ENCODE assay signal across 15 mouse cellular contexts in genomic region chr7:4629586-4629985, GRCm38 (mm10). TPM values are rescaled to one million over a fixed set of nuclear protein-coding genes. Genes with fewer than 3 reads are reported as not detected.
A peak's percentile ranks its signal among the peaks of the same experiment; 100 is the strongest.
DNase-seq lines count a peak whose midpoint lies in the region; ATAC-seq and TF ChIP-seq lines count a peak whose summit lies in the region.
"Had no signal": no experiment of that assay in that cellular context is flagged by ENCODE, and none has a peak within 500 bp of the region (broad histone marks: within the 10 kb centered on the region; RNA-seq: fewer than 3 reads in every experiment).

No protein-coding gene starts in this region.

- no peak for DNase-seq in heart, adult 8-10 months (ENCODE audit: low spot score)
- peak; percentile 61 for DNase-seq in G1E (ENCODE audit: low spot score)
- peak; percentile 22 to 38 for DNase-seq in cerebellum, postnatal 10 days
- DNase-seq in liver = peak; percentile 67
- no peak for DNase-seq in adrenal gland, postnatal 4 days (ENCODE audit: low spot score in 2 of 2)
- no peak for DNase-seq in embryo, embryonic 9.5 days (ENCODE audit: extremely low spot score)
- DNase-seq: gastrocnemius, postnatal 14 days; right cerebral cortex, postnatal 25 days had no signal

- H3K27ac ChIP-seq in heart, embryonic 11.5 days (ENCODE audit: low read depth, low read length) = peak overlapping the region; percentile 67
- no peak overlapping the region for H3K27ac ChIP-seq in midbrain, embryonic 16.5 days (ENCODE audit: low read length)
- H3K27ac ChIP-seq: embryonic facial prominence, embryonic 10.5 days; limb, embryonic 15.5 days had no signal

- no peaks in the 10 kb centered on the region for H3K27me3 ChIP-seq in heart, embryonic 11.5 days (ENCODE audit: control insufficient read depth, insufficient read depth, low read length)
- no peaks in the 10 kb centered on the region for H3K27me3 ChIP-seq in G1E (ENCODE audit: insufficient read depth, low read length)
- H3K27me3 ChIP-seq in midbrain, embryonic 16.5 days (ENCODE audit: control insufficient read depth, insufficient read depth, low read depth, low read length) = no peaks in the 10 kb centered on the region
- H3K27me3 ChIP-seq: limb, embryonic 15.5 days had no signal

- H3K36me3 ChIP-seq in heart, embryonic 11.5 days (ENCODE audit: control insufficient read depth, insufficient read depth, low read length) = peaks cover 25% of the 10 kb centered on the region
- H3K36me3 ChIP-seq in G1E (replicated peaks) = peaks cover 84% of the 10 kb centered on the region
- peaks cover 23% of the 10 kb centered on the region for H3K36me3 ChIP-seq in midbrain, embryonic 16.5 days (ENCODE audit: control insufficient read depth, insufficient read depth, low read length)

- ATAC-seq in heart, embryonic 11.5 days (replicated peaks; ENCODE audit: insufficient number of reproducible peaks, low FRiP score, low TSS enrichment) = 0 out of 2 replicates have a peak, but pooled peaks have one; percentile 14
- peak; percentile 25; the same call in 1 of the 2 replicates for ATAC-seq in G1E (ENCODE audit: extremely low read depth, insufficient number of reproducible peaks, low FRiP score, poor library complexity, severe bottlenecking)
- ATAC-seq in midbrain, embryonic 16.5 days = no peak

- no peaks in the 10 kb centered on the region for H3K4me1 ChIP-seq in heart, embryonic 11.5 days (ENCODE audit: control insufficient read depth, insufficient read depth, low read length)
- peaks cover 93% of the 10 kb centered on the region for H3K4me1 ChIP-seq in G1E (ENCODE audit: insufficient read depth, low read depth, low read length)
- no peaks in the 10 kb centered on the region for H3K4me1 ChIP-seq in midbrain, embryonic 16.5 days (ENCODE audit: control insufficient read depth, insufficient read depth, low read length)
- H3K4me1 ChIP-seq: embryonic facial prominence, embryonic 10.5 days; limb, embryonic 15.5 days had no signal

- 73% methylated on average over 5 of the region's 5 CpGs for WGBS in heart, embryonic 11.5 days (ENCODE audit: insufficient replicate concordance)
- WGBS in midbrain, embryonic 16.5 days = 95% methylated on average over 5 of the region's 5 CpGs

- H3K9ac ChIP-seq in heart, embryonic 11.5 days (ENCODE audit: low read depth, low read length) = peak overlapping the region; percentile 47; the same call in 1 of the 2 replicates
- no peak overlapping the region for H3K9ac ChIP-seq in midbrain, embryonic 16.5 days (ENCODE audit: low read depth, low read length)
- H3K9ac ChIP-seq: limb, embryonic 15.5 days had no signal

- peak overlapping the region; percentile 48 for H3K4me2 ChIP-seq in heart, embryonic 11.5 days
- no peak overlapping the region for H3K4me2 ChIP-seq in midbrain, embryonic 16.5 days (ENCODE audit: low read length)
- H3K4me2 ChIP-seq: limb, embryonic 15.5 days; midbrain, embryonic 11.5 days had no signal

- no peak for TF ChIP-seq CTCF in G1E (IDR thresholded peaks at IDR 0.05; ENCODE audit: low read depth, low read length)

- peak overlapping the region; percentile 24 for H3K4me3 ChIP-seq in heart, embryonic 11.5 days (ENCODE audit: low read depth, low read length)
- H3K4me3 ChIP-seq in G1E (ENCODE audit: low read depth, low read length) = peak overlapping the region; percentile 61; the same call in 1 of the 2 replicates
- no peak overlapping the region for H3K4me3 ChIP-seq in midbrain, embryonic 16.5 days (ENCODE audit: low read depth, low read length)
- H3K4me3 ChIP-seq: embryonic facial prominence, embryonic 10.5 days; limb, embryonic 15.5 days had no signal

- H3K9me3 ChIP-seq in heart, embryonic 11.5 days (replicated peaks; ENCODE audit: control insufficient read depth, low read length) = no peaks in the 10 kb centered on the region
- H3K9me3 ChIP-seq in G1E (replicated peaks) = no peaks in the 10 kb centered on the region
- no peaks in the 10 kb centered on the region for H3K9me3 ChIP-seq in midbrain, embryonic 16.5 days (replicated peaks; ENCODE audit: control insufficient read depth, low read length, poor library complexity, severe bottlenecking)
- H3K9me3 ChIP-seq: embryonic facial prominence, embryonic 10.5 days; limb, embryonic 15.5 days had no signal

RNA-seq across cellular contexts. Expression of gene Tmem86b, which starts 1.6 kb away (rescaled TPM):
- polyA plus RNA-seq in heart, embryonic 11.5 days (2014; fragmentation: Nextera tagmentation; extraction: Ambion mirVana) = 3.8 and 4.6 TPM in 2 replicates
- 1 to 10 TPM; 4.2 to 6.0 (median 4.8) TPM for total RNA-seq in heart, adult 8-10 months (2022)
- 10.3 and 40.0 TPM in 2 replicates for total RNA-seq in G1E (2014; fragmentation: Nextera tagmentation)
- total RNA-seq in G1E (2017) = 9.3 and 10.4 TPM in 2 replicates
- 3.8 and 4.8 TPM in 2 replicates for polyA plus RNA-seq in G1E (2012)
- 10 to 100 TPM; 12.8 to 16.6 TPM for total RNA-seq in adrenal gland, postnatal 4 days (2021)
- 2.1 and 2.4 TPM in 2 replicates for polyA plus RNA-seq in midbrain, embryonic 16.5 days (2015; fragmentation: Nextera tagmentation; extraction: Ambion mirVana)

RNA-seq across cellular contexts. Expression of gene Ptprh, which starts 25.7 kb away (rescaled TPM):
- not detected in 2 replicates for polyA plus RNA-seq in heart, embryonic 11.5 days (2014; fragmentation: Nextera tagmentation; extraction: Ambion mirVana)
- not detected for total RNA-seq in heart, adult 8-10 months (2022)
- total RNA-seq in G1E (2014; fragmentation: Nextera tagmentation) (not detected in 2 replicates), G1E (2017) (0.05 and 0.06 TPM in 2 replicates)
- not detected in 2 replicates for polyA plus RNA-seq in G1E (2012)
- under 1 TPM in 1 of 2 experiments, not detected in 1; 0.23 TPM for total RNA-seq in adrenal gland, postnatal 4 days (2021)
- polyA plus RNA-seq in midbrain, embryonic 16.5 days (2015; fragmentation: Nextera tagmentation; extraction: Ambion mirVana) = 0.68 and 1.4 TPM in 2 replicates
- total RNA-seq: gastrocnemius, postnatal 14 days had no signal
- polyA plus RNA-seq: embryonic facial prominence, embryonic 10.5 days; forebrain, embryonic 11.5 days; heart, postnatal 0 days; limb, embryonic 15.5 days; midbrain, embryonic 11.5 days had no signal

RNA-seq across cellular contexts. Expression of gene Ppp6r1, which starts 29.2 kb away (rescaled TPM):
- 3.2 and 7.0 TPM in 2 replicates for polyA plus RNA-seq in heart, embryonic 11.5 days (2014; fragmentation: Nextera tagmentation; extraction: Ambion mirVana)
- total RNA-seq in heart, adult 8-10 months (2022) = 10 to 100 TPM; 70.5 to 77.7 (median 75.8) TPM
- total RNA-seq in G1E (2014; fragmentation: Nextera tagmentation) (97.4 and 108 TPM in 2 replicates), G1E (2017) (90.5 and 90.7 TPM in 2 replicates)
- polyA plus RNA-seq in G1E (2012) = 208 and 223 TPM in 2 replicates
- 100 to 1,000 TPM in 1 of 2 experiments, 10 to 100 TPM in 1; 98.4 to 103 TPM for total RNA-seq in adrenal gland, postnatal 4 days (2021)
- 5.6 and 6.8 TPM in 2 replicates for polyA plus RNA-seq in midbrain, embryonic 16.5 days (2015; fragmentation: Nextera tagmentation; extraction: Ambion mirVana)

RNA-seq across cellular contexts. Expression of gene Hspbp1, which starts 55.3 kb away (rescaled TPM):
- polyA plus RNA-seq in heart, embryonic 11.5 days (2014; fragmentation: Nextera tagmentation; extraction: Ambion mirVana) = 81.5 and 83.7 TPM in 2 replicates
- 10 to 100 TPM; 28.4 to 36.3 (median 33.5) TPM for total RNA-seq in heart, adult 8-10 months (2022)
- total RNA-seq in G1E (2014; fragmentation: Nextera tagmentation) (55.3 and 67.8 TPM in 2 replicates), G1E (2017) (26.5 and 30.6 TPM in 2 replicates)
- 124 and 152 TPM in 2 replicates for polyA plus RNA-seq in G1E (2012)
- 10 to 100 TPM; 41.3 to 43.6 TPM for total RNA-seq in adrenal gland, postnatal 4 days (2021)
- 169 and 181 TPM in 2 replicates for polyA plus RNA-seq in midbrain, embryonic 16.5 days (2015; fragmentation: Nextera tagmentation; extraction: Ambion mirVana)

Comparison
In these comparisons a context has a peak if more than half of its experiments do, and no peak if none do; other contexts are left out.
1. DNase-seq: peak in G1E (single experiment), cerebellum, postnatal 10 days (2 of 2) and liver (single experiment); none in heart, adult 8-10 months (single experiment), adrenal gland, postnatal 4 days (0 of 2) and embryo, embryonic 9.5 days (single experiment).